Mouse (Mus musculus) spleen, adult 2 months (tissue): ENCODE data around the gene Ninj2. TPM values are rescaled to one million over a fixed set of nuclear protein-coding genes. Genes with fewer than 3 reads are reported as not detected.

Source experiments
- DNase-seq, 2 experiments: peaks; one replicate each; pipeline versions ENCODE4 v3.0.0 to v3.0.0-alpha.2; 2012 to 2021; ENCODE audit warnings: low spot score in 2 of 2, low read depth in 1 of 2
- H3K27ac ChIP-seq: fragments of 200-500 bp; 2 replicates; pipeline ENCODE4 v1.5.1; 2012; ENCODE audit warnings: low read length, inconsistent platforms; ENCODE audit not compliant: insufficient read depth
- H3K27me3 ChIP-seq: fragments of 200-500 bp; 2 replicates; pipeline ENCODE4 v1.6.1; 2012; ENCODE audit warnings: mild to moderate bottlenecking, moderate library complexity, low read length, inconsistent platforms; ENCODE audit not compliant: control insufficient read depth, insufficient read depth
- H3K36me3 ChIP-seq: fragments of 200-500 bp; 2 replicates; pipeline ENCODE4 v1.6.1; 2012; ENCODE audit warnings: mild to moderate bottlenecking, low read length, inconsistent platforms; ENCODE audit not compliant: control insufficient read depth, insufficient read depth
- H3K4me1 ChIP-seq: fragments of 200-500 bp; 2 replicates; pipeline ENCODE4 v1.6.1; 2011; ENCODE audit warnings: inconsistent platforms; ENCODE audit not compliant: control insufficient read depth, insufficient read depth, insufficient read length
- H3K4me3 ChIP-seq: fragments of 200-500 bp; 2 replicates; pipeline ENCODE4 v1.5.1; 2011; ENCODE audit warnings: mild to moderate bottlenecking, inconsistent platforms; ENCODE audit not compliant: insufficient read depth, insufficient read length; ENCODE audit errors: extremely low read depth
- CTCF ChIP-seq: fragments of 200-500 bp; IDR thresholded peaks from 2 replicates; pipeline ENCODE4 v1.5.1; 2011; ENCODE audit warnings: mild to moderate bottlenecking, inconsistent platforms; ENCODE audit not compliant: insufficient read depth, insufficient read length, insufficient replicate concordance; ENCODE audit errors: extremely low read depth
- POLR2A ChIP-seq: fragments of 200-500 bp; IDR thresholded peaks from 2 replicates; pipeline ENCODE4 v1.6.1; 2011; ENCODE audit warnings: low read depth, low read length, inconsistent platforms
- WGBS: fragments of 180-500 bp; shearing (Covaris S2); methylation state at CpG from one replicate; pipeline ENCODE4 v1.1.7; 2018; 5-methylcytosine and 5-hydroxymethylcytosine counted together
- polyA plus RNA-seq: library from polyadenylated mRNA; depleted of rRNA; stranded (reverse); fragments of >200 nt; gene quantifications from 2 replicates; pipeline ENCODE4 v1.2.3, GENCODE M21; 2012

The Ninj2 gene
- polyA plus RNA-seq, 1 experiment, result 0.19 TPM

- Histone ChIP-seq H3K27ac (no peak overlapping the region), H3K27me3 (no peaks in the 10 kb centered on the region), H3K4me1 (peaks cover 17% of the 10 kb centered on the region; the same call in 1 of the 2 replicates), H3K36me3 (no peaks in the 10 kb centered on the region), H3K4me3 (no peak overlapping the region)
- no peak for DNase-seq
- WGBS, result 61% methylated on average over 4 of the region's 4 CpGs
- TF ChIP-seq POLR2A (no peak), CTCF (no peak)
Measured at GRCm38 (mm10) chr6:120190365-120190764, 97.2 kb downstream of the Ninj2 start.

GRCm38 (mm10) chr6:120190912-120191311 is 97.8 kb downstream of the Ninj2 start:
- 82% methylated on average over 4 of the region's 4 CpGs for WGBS
- Histone ChIP-seq H3K36me3 (no peaks in the 10 kb centered on the region), H3K4me1 (peaks cover 17% of the 10 kb centered on the region; the same call in 1 of the 2 replicates), H3K4me3 (no peak overlapping the region), H3K27ac (no peak overlapping the region), H3K27me3 (no peaks in the 10 kb centered on the region)
- TF ChIP-seq CTCF, result no peak
- no peak for TF ChIP-seq POLR2A
- no peak for DNase-seq

GRCm38 (mm10) chr6:120191396-120192170 is 98.4 kb downstream of the Ninj2 start:
- Histone ChIP-seq H3K4me3 (no peak overlapping the region), H3K27ac (no peak overlapping the region), H3K36me3 (no peaks in the 10 kb centered on the region), H3K27me3 (no peaks in the 10 kb centered on the region), H3K4me1 (peaks cover 17% of the 10 kb centered on the region; the same call in 1 of the 2 replicates)
- WGBS, result 86% methylated on average over 7 of the region's 7 CpGs
- TF ChIP-seq POLR2A (no peak), CTCF (no peak)
- DNase-seq, result no peak

GRCm38 (mm10) chr6:120192211-120192870 is 99.2 kb downstream of the Ninj2 start:
- DNase-seq, result no peak
- Histone ChIP-seq H3K27me3 (no peaks in the 10 kb centered on the region), H3K27ac (no peak overlapping the region), H3K36me3 (no peaks in the 10 kb centered on the region), H3K4me3 (no peak overlapping the region), H3K4me1 (peaks cover 15% of the 10 kb centered on the region; the same call in 1 of the 2 replicates)
- TF ChIP-seq CTCF (no peak), POLR2A (no peak)
- WGBS, result 79% methylated on average over 15 of the region's 15 CpGs

- Histone ChIP-seq H3K4me1 (peaks cover 12% of the 10 kb centered on the region; the same call in 1 of the 2 replicates), H3K36me3 (no peaks in the 10 kb centered on the region), H3K4me3 (no peak overlapping the region), H3K27me3 (no peaks in the 10 kb centered on the region), H3K27ac (peak overlapping the region; percentile 20; the same call in 1 of the 2 replicates)
- peak; percentile 85 to 86 for DNase-seq
- no peak for TF ChIP-seq POLR2A
- peak; percentile 90; the same call in 1 of the 2 replicates for TF ChIP-seq CTCF
- WGBS, result under 1% methylated on average over 5 of the region's 5 CpGs
Measured at GRCm38 (mm10) chr6:120193174-120193573, 100.0 kb downstream of the Ninj2 start.

DNA sequence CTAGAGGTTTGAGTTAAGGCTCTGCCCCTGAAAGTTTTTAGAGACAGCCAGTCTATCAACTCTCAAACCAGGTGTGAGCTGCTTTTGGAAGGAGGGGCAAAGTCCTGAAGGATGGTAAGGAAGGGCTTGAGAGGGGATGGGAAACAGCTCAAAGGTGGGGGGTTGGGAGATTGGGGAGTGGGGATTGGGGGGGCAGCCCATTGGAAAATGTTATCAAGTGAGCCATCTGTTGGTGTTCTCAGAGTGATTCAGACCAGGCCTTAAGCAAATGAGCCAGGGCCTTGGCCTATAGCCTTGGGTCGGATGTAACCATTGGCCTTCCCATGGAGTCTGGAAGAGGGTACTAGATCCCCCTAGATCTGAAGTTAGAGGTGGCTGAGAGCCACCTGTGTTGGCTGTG is 100.6 kb downstream of the Ninj2 start:
- no peaks in the 10 kb centered on the region for H3K36me3 ChIP-seq
- no peak for DNase-seq
- no peak for TF ChIP-seq CTCF
- no peak for TF ChIP-seq POLR2A
- H3K27ac ChIP-seq, result peak overlapping the region; percentile 20
- H3K4me3 ChIP-seq, result no peak overlapping the region
- peaks cover 7% of the 10 kb centered on the region; the same call in 1 of the 2 replicates for H3K4me1 ChIP-seq
- WGBS, result 90% methylated on average over 1 of the region's 1 CpGs
- H3K27me3 ChIP-seq, result no peaks in the 10 kb centered on the region

DNA sequence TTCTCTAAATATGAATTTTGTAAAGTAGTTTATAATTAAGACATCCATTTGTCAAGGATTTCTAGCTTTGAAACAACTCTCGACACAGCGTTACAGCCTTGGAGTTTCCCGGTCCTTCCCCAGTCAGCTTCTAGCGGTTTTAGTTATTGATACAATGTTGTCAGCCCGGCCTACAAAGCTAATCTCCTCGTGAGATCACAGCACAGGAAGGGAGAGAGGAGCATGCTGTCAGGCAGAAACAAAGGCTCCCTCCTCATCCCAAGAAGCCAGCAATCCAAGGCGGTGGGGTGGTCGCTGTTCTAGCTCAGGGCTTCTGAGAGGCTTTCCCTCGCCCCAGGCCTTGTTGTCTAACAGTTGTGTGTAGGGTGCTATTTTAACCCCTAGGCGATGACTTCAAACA is 101.2 kb downstream of the Ninj2 start:
- TF ChIP-seq POLR2A (no peak), CTCF (no peak)
- Histone ChIP-seq H3K4me1 (peaks cover 4% of the 10 kb centered on the region; the same call in 1 of the 2 replicates), H3K27me3 (no peaks in the 10 kb centered on the region), H3K4me3 (no peak overlapping the region), H3K27ac (peak overlapping the region; percentile 8; the same call in 1 of the 2 replicates), H3K36me3 (no peaks in the 10 kb centered on the region)
- WGBS, result 84% methylated on average over 10 of the region's 10 CpGs
- no peak for DNase-seq
